Mouse (Mus musculus): ENCODE data around the gene Car11. TPM values are rescaled to one million over a fixed set of nuclear protein-coding genes. Genes with fewer than 3 reads are reported as not detected.
"Not testable (repeated sequence)": the region's sequence is repeated elsewhere in the genome, so short reads cannot be mapped to it uniquely, and the experiment has no call there.

The Car11 gene
- 100 to 1,000 TPM; 121 to 131 TPM for total RNA-seq (2021)
- long read RNA-seq, transcript Car11-201 (9 exons, 1,585 nt) = major isoform, 105 of 155 reads
- long read RNA-seq, partial matches to known transcripts = 18 of 155 reads
- long read RNA-seq, other reads (novel, unspliced or antisense) = 32 of 155 reads

GRCm38 (mm10) chr7:45699523-45700141 is at the start of gene Car11:
TSS of gene Car11 (plus strand) at chr7:45699843.
- DNase-seq (ENCODE audit: low spot score in 2 of 2) = peak in 1 of 2 experiments; percentile 59

- not testable (repeated sequence) for DNase-seq (ENCODE audit: low spot score in 2 of 2)
Observed at GRCm38 (mm10) chr7:45650484-45650883, 49.2 kb upstream of the Car11 start.

- no peak for DNase-seq (ENCODE audit: low spot score in 2 of 2)
Observed at GRCm38 (mm10) chr7:45654424-45655047, 45.1 kb upstream of the Car11 start.

GRCm38 (mm10) chr7:45660746-45661478 is 38.7 kb upstream of the Car11 start:
- no peak for DNase-seq (ENCODE audit: low spot score in 2 of 2)

- DNase-seq (ENCODE audit: low spot score in 2 of 2) = not testable (repeated sequence)
Observed at GRCm38 (mm10) chr7:45661702-45662101, 37.9 kb upstream of the Car11 start.

- DNase-seq (ENCODE audit: low spot score in 2 of 2) = no peak
Observed at GRCm38 (mm10) chr7:45665303-45666138, 34.1 kb upstream of the Car11 start.

- no peak for DNase-seq (ENCODE audit: low spot score in 2 of 2)
Observed at GRCm38 (mm10) chr7:45666161-45666560, 33.5 kb upstream of the Car11 start, which contains the start of gene Fut2. TSS of gene Fut2 (minus strand) at chr7:45666394.

GRCm38 (mm10) chr7:45667761-45668160 is 31.9 kb upstream of the Car11 start:
- peak in 1 of 2 experiments; percentile 51 for DNase-seq (ENCODE audit: low spot score in 2 of 2)

GRCm38 (mm10) chr7:45668921-45669320 is 30.7 kb upstream of the Car11 start:
- no peak for DNase-seq (ENCODE audit: low spot score in 2 of 2)

- DNase-seq (ENCODE audit: low spot score in 2 of 2) = no peak
Observed at GRCm38 (mm10) chr7:45677627-45678295, 21.9 kb upstream of the Car11 start.

- DNase-seq (ENCODE audit: low spot score in 2 of 2) = no peak
Observed at GRCm38 (mm10) chr7:45678513-45678912, 21.1 kb upstream of the Car11 start.

GRCm38 (mm10) chr7:45679966-45680621 is 19.5 kb upstream of the Car11 start:
- DNase-seq (ENCODE audit: low spot score in 2 of 2) = no peak

GRCm38 (mm10) chr7:45681046-45681736 is 18.5 kb upstream of the Car11 start:
- DNase-seq (ENCODE audit: low spot score in 2 of 2) = no peak

- DNase-seq (ENCODE audit: low spot score in 2 of 2) = peak; percentile 92 to 93
Observed at GRCm38 (mm10) chr7:45682144-45683126, 17.2 kb upstream of the Car11 start.

- DNase-seq (ENCODE audit: low spot score in 2 of 2) = no peak
Observed at GRCm38 (mm10) chr7:45683396-45684050, 16.1 kb upstream of the Car11 start, which contains the start of gene Ntn5. TSS of gene Ntn5 (plus strand) at chr7:45684022.

GRCm38 (mm10) chr7:45685811-45686210 is 13.8 kb upstream of the Car11 start:
- no peak for DNase-seq (ENCODE audit: low spot score in 2 of 2)

GRCm38 (mm10) chr7:45686841-45687240 is 12.8 kb upstream of the Car11 start:
- DNase-seq (ENCODE audit: low spot score in 2 of 2) = no peak
